Mouse (Mus musculus): ENCODE results near the gene Acss1. TPM values are rescaled to one million over a fixed set of nuclear protein-coding genes. Genes with fewer than 3 reads are reported as not detected.

The Acss1 gene
- polyA plus RNA-seq, 1 experiment from 2014 or later, result 15.7 TPM

DNA sequence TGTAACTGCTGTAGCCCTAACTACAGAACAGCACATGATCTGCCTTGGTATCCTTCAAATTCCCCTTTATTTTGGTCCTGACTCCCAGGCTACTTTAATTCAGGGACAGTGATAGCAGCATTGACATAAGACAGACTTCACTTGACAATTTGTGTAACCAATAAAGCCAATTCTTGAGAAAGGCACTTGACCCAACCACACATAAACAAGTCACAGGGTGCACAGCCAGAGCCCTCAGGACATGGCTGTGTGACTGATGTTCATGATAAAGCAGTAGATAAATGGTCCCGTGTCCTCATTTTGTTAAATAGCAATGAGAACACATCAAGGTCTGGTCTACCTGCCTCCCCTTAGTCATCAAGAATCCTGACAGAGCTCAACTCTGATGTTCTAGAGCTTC is 88.7 kb downstream of the Acss1 start:
- 88% methylated on average over 1 of the region's 1 CpGs for WGBS
- Histone ChIP-seq H3K4me3 (ENCODE audit: low read length) (no peak overlapping the region), H3K4me1 (ENCODE audit: insufficient read depth, low read length) (no peaks in the 10 kb centered on the region), H3K27me3 (ENCODE audit: insufficient read depth, low read length) (no peaks in the 10 kb centered on the region), H3K27ac (ENCODE audit: low read length) (no peak overlapping the region), H3K9ac (replicated peaks; ENCODE audit: low read length) (no peak overlapping the region), H3K4me2 (replicated peaks; ENCODE audit: low read depth, low read length) (no peak overlapping the region), H3K9me3 (ENCODE audit: low read length) (no peaks in the 10 kb centered on the region), H3K36me3 (ENCODE audit: insufficient read depth, low read length) (peaks cover 10% of the 10 kb centered on the region; the same call in 1 of the 2 replicates)
- ATAC-seq (ENCODE audit: low FRiP score, low TSS enrichment), result no peak

DNA sequence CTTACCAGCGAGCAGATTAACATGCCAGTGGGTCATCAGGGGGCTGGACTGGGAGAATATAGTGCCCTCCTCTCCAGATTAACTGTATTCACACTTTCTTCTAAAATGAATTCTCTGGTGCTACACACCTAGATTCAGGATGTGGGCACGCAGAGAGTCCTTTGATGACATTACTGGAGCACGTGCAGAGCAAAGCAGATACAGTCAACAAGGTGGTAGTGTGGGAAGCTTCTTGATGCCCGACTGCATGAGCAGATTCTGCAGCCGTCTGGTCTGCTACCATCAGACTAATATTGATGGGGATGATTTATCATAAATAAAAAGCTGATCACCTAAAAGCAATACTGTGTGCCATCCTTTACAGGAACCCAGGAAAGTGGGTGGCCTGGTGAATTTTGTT is 89.7 kb downstream of the Acss1 start:
- Histone ChIP-seq H3K9ac (replicated peaks; ENCODE audit: low read length) (no peak overlapping the region), H3K4me3 (ENCODE audit: low read length) (no peak overlapping the region), H3K9me3 (ENCODE audit: low read length) (no peaks in the 10 kb centered on the region), H3K27ac (ENCODE audit: low read length) (no peak overlapping the region), H3K36me3 (ENCODE audit: insufficient read depth, low read length) (no peaks in the 10 kb centered on the region), H3K4me1 (ENCODE audit: insufficient read depth, low read length) (no peaks in the 10 kb centered on the region), H3K27me3 (ENCODE audit: insufficient read depth, low read length) (no peaks in the 10 kb centered on the region), H3K4me2 (replicated peaks; ENCODE audit: low read depth, low read length) (no peak overlapping the region)
- WGBS, result 88% methylated on average over 5 of the region's 5 CpGs
- no peak for ATAC-seq (ENCODE audit: low FRiP score, low TSS enrichment)

DNA sequence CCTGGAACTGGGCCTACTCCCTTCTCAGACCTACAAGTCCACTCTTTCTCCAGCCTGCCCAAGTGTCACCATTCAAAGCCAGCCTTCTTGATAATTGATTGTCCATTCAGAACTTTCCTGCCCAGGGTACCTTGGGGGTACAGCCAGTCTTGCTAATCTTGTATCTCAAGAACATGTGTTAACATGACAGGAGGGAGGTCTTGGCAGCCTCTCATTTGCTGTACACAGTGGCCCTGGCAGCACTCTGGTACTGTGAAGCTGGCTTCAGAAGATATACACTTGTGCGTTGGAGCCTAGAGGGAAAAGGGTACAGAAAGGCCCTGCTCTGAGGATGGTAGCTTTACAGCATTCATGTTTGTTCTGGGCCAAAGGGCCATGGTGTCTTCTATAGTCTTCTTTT is 92.0 kb downstream of the Acss1 start:
- H3K9ac ChIP-seq (replicated peaks; ENCODE audit: low read length), result no peak overlapping the region
- H3K9me3 ChIP-seq (ENCODE audit: low read length), result no peaks in the 10 kb centered on the region
- no peak for ATAC-seq (ENCODE audit: low FRiP score, low TSS enrichment)
- WGBS, result 96% methylated on average over 1 of the region's 1 CpGs
- no peak overlapping the region for H3K4me3 ChIP-seq (ENCODE audit: low read length)
- no peak overlapping the region for H3K27ac ChIP-seq (ENCODE audit: low read length)
- H3K36me3 ChIP-seq (ENCODE audit: insufficient read depth, low read length), result no peaks in the 10 kb centered on the region
- no peaks in the 10 kb centered on the region for H3K27me3 ChIP-seq (ENCODE audit: insufficient read depth, low read length)
- no peaks in the 10 kb centered on the region for H3K4me1 ChIP-seq (ENCODE audit: insufficient read depth, low read length)
- no peak overlapping the region for H3K4me2 ChIP-seq (replicated peaks; ENCODE audit: low read depth, low read length)

DNA sequence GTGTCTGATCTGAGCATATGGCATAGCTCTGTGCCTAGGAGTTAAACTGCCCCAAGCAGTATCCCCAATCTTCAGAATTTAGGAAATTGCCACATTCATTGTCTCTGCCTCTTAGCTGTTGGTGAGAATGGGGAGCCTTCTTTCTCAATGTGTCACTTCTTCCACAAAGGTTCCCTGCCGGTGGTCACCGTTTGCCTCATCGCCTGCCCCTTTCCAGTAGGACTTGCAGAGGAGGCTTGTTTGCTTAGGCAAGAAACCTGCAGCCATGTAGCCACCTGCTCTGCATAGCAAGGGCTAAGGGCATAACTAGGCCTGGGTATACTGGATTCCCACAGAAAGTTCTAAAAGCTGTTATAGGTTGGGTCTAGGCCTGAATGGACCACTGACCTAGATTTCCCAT is 95.8 kb downstream of the Acss1 start:
- ATAC-seq (ENCODE audit: low FRiP score, low TSS enrichment), result no peak
- H3K4me3 ChIP-seq (ENCODE audit: low read length), result no peak overlapping the region
- WGBS, result 95% methylated on average over 3 of the region's 3 CpGs
- no peak overlapping the region for H3K4me2 ChIP-seq (replicated peaks; ENCODE audit: low read depth, low read length)
- no peaks in the 10 kb centered on the region for H3K27me3 ChIP-seq (ENCODE audit: insufficient read depth, low read length)
- H3K9ac ChIP-seq (replicated peaks; ENCODE audit: low read length), result no peak overlapping the region
- H3K9me3 ChIP-seq (ENCODE audit: low read length), result no peaks in the 10 kb centered on the region
- H3K36me3 ChIP-seq (ENCODE audit: insufficient read depth, low read length), result no peaks in the 10 kb centered on the region
- no peaks in the 10 kb centered on the region for H3K4me1 ChIP-seq (ENCODE audit: insufficient read depth, low read length)
- H3K27ac ChIP-seq (ENCODE audit: low read length), result no peak overlapping the region

DNA sequence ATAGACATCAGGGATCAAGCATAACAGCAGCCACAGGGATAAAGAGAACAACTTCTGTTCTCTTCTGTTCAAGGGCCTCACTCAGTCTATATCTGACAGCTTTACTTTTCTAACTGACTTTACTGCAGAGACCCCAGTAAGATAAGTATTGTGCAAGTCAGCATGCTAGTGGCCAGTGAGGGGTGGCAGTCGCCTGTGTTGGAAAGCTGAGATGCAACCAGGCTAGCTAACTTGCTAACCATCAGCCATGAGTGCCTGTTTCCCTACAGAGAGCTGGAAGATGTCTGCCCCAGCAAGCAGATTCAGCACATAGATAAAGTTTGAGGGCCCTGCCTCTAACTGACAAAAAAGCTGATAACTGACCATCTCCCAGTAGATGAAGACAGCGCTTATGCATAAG is 97.5 kb downstream of the Acss1 start:
- H3K36me3 ChIP-seq (ENCODE audit: insufficient read depth, low read length), result no peaks in the 10 kb centered on the region
- H3K9ac ChIP-seq (replicated peaks; ENCODE audit: low read length), result no peak overlapping the region
- no peak for ATAC-seq (ENCODE audit: low FRiP score, low TSS enrichment)
- no peaks in the 10 kb centered on the region for H3K27me3 ChIP-seq (ENCODE audit: insufficient read depth, low read length)
- H3K27ac ChIP-seq (ENCODE audit: low read length), result no peak overlapping the region
- 86% methylated on average over 2 of the region's 2 CpGs for WGBS
- no peak overlapping the region for H3K4me2 ChIP-seq (replicated peaks; ENCODE audit: low read depth, low read length)
- H3K4me3 ChIP-seq (ENCODE audit: low read length), result no peak overlapping the region
- H3K9me3 ChIP-seq (ENCODE audit: low read length), result no peaks in the 10 kb centered on the region
- H3K4me1 ChIP-seq (ENCODE audit: insufficient read depth, low read length), result no peaks in the 10 kb centered on the region

DNA sequence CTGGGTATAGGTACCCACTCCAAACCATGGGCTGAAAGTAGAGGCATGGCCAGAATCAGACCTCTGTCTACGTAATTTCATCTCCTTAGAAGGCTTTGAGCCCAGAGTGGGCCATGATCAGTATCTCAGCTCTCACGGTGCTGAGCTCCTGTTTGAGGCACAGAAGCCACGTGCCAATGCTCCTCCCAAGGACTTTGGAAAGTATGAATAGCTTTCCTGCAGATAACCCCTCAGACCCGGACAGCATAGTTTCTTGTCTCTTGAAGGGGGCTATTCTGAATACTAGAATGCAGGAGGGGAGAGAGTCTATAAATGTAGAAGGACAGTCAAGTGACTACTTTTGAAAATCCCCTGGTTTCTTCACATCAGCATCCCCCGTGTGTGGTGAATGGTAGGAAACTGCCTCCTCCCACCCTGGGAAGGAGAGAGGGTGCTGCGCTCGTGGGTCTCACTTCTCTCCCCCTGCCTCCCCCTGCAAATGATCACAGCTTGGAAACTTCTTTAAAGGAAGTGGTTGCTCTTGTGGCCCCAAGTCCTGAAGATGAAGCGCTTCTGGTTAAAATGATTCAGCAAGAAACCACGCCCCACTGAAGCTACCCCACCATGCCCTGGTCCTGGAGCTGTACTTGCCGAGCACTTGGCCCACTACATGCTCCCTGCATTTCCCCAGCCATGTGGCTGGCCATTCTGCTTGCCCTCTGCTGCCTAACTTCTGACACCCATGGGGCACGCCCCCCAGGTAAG is 98.3 kb downstream of the Acss1 start, which contains the start of gene Cst7:
Gene Cst7 (plus strand): TSS at position 569 of the 744 bp plus-strand sequence.
- Histone ChIP-seq H3K27ac (ENCODE audit: low read length) (no peak within 1 kb of the TSS), H3K36me3 (ENCODE audit: insufficient read depth, low read length) (no peaks in the 10 kb centered on the region), H3K27me3 (ENCODE audit: insufficient read depth, low read length) (no peaks in the 10 kb centered on the region), H3K4me1 (ENCODE audit: insufficient read depth, low read length) (no peaks in the 10 kb centered on the region), H3K4me2 (replicated peaks; ENCODE audit: low read depth, low read length) (no peak within 1 kb of the TSS), H3K4me3 (ENCODE audit: low read length) (no peak within 1 kb of the TSS), H3K9me3 (ENCODE audit: low read length) (no peaks in the 10 kb centered on the region), H3K9ac (replicated peaks; ENCODE audit: low read length) (no peak within 1 kb of the TSS)
- 71% methylated on average over 11 of the region's 11 CpGs for WGBS
- ATAC-seq (ENCODE audit: low FRiP score, low TSS enrichment), result no peak

Other genes starting within 250 kb of the Acss1 start
- gene Zfp442, start 217.0 kb downstream of the Acss1 start, polyA plus RNA-seq (2015; fragmentation: Nextera tagmentation; extraction: Ambion mirVana), result 10.8 and 11.5 TPM in 2 replicates
- 0.08 and 0.16 TPM in 2 replicates for gene Zfp345, start 183.4 kb downstream of the Acss1 start, polyA plus RNA-seq (2015; fragmentation: Nextera tagmentation; extraction: Ambion mirVana)
- gene Cst7, start 98.1 kb downstream of the Acss1 start, polyA plus RNA-seq (2015; fragmentation: Nextera tagmentation; extraction: Ambion mirVana), result 0.27 TPM in 1 of 2 replicates, not detected in the other
- gene Apmap, start 59.9 kb downstream of the Acss1 start, polyA plus RNA-seq (2015; fragmentation: Nextera tagmentation; extraction: Ambion mirVana), result 55.4 and 58.0 TPM in 2 replicates
- gene Vsx1, start 20.9 kb upstream of the Acss1 start, polyA plus RNA-seq (2015; fragmentation: Nextera tagmentation; extraction: Ambion mirVana), result not detected in 2 replicates
- gene Entpd6, start 80.5 kb upstream of the Acss1 start, polyA plus RNA-seq (2015; fragmentation: Nextera tagmentation; extraction: Ambion mirVana), result 34.8 TPM in 2 replicates
- gene Pygb, start 118.2 kb upstream of the Acss1 start, polyA plus RNA-seq (2015; fragmentation: Nextera tagmentation; extraction: Ambion mirVana), result 94.4 and 95.6 TPM in 2 replicates
- gene Abhd12, start 236.2 kb upstream of the Acss1 start, polyA plus RNA-seq (2015; fragmentation: Nextera tagmentation; extraction: Ambion mirVana), result 71.0 and 74.1 TPM in 2 replicates
- 41.6 and 43.3 TPM in 2 replicates for gene Gins1, start 236.9 kb upstream of the Acss1 start, polyA plus RNA-seq (2015; fragmentation: Nextera tagmentation; extraction: Ambion mirVana)